Mouse (Mus musculus) G1E (cell line): Measurements from ENCODE around the gene Mb21d2.

Experiments
- CTCF ChIP-seq: IDR thresholded peaks from 2 replicates; pipeline ENCODE4 v1.5.1; 2012; ENCODE audit warnings: low read depth, low read length, inconsistent platforms, mixed read lengths
- GATA1 ChIP-seq: IDR thresholded peaks from 2 replicates; pipeline ENCODE4 v1.6.1; 2012; ENCODE audit warnings: borderline replicate concordance, low read length, inconsistent platforms, mixed read lengths
- GATA2 ChIP-seq: IDR thresholded peaks from 2 replicates; pipeline ENCODE4 v1.6.1; 2012; ENCODE audit warnings: low read depth, low read length, inconsistent platforms, borderline replicate concordance
- POLR2AphosphoS5 ChIP-seq: IDR thresholded peaks from 2 replicates; pipeline ENCODE4 v1.6.1; 2012; ENCODE audit warnings: low read depth, low read length, inconsistent platforms; ENCODE audit not compliant: insufficient replicate concordance
- TAL1 ChIP-seq: conservative IDR thresholded peaks from 2 replicates; pipeline ENCODE4 v1.6.1; 2012; ENCODE audit warnings: low read depth, low read length, inconsistent platforms, mixed read lengths

GRCm38 (mm10) chr16:28858210-28859008, 71.1 kb downstream of the Mb21d2 start:
- TF ChIP-seq GATA1 = no peak
- no peak for TF ChIP-seq CTCF
- no peak for TF ChIP-seq TAL1
- no peak for TF ChIP-seq POLR2AphosphoS5
- no peak for TF ChIP-seq GATA2
